Mouse (Mus musculus) spleen, postnatal 10 days (tissue): Measurements from ENCODE around the gene Gm4631.
"Not testable (repeated sequence)": the region's sequence is repeated elsewhere in the genome, so short reads cannot be mapped to it uniquely, and the experiment has no call there.

ENCODE experiments used
- DNase-seq, 2 experiments: peaks; one replicate each; pipeline ENCODE4 v3.0.0; 2021 to 2022; ENCODE audit warnings: low spot score in 2 of 2

The Gm4631 gene

DNA sequence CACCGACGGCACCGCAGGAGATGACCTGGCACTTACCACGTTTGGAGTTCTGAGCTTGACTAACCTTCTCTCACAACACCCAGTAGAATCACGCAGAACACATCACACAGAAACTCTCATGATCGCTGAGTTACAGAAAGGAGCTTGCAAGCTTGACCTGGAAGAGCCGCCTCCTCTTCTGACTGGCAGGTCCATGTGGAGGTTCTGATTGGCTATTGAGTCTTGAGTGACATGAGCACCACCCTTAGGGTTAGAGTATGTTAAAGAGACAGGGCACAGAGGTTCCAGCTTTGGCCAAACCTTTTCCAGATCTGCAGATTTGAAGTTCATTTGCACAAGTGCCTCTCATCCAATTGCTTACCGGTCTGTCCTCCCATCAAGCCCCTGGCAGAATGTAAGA is at the start of gene Gm4631:
Gene Gm4631, minus strand, starts transcription at position 101 of the 400 bp plus-strand sequence.
- DNase-seq, result not testable (repeated sequence)

DNA sequence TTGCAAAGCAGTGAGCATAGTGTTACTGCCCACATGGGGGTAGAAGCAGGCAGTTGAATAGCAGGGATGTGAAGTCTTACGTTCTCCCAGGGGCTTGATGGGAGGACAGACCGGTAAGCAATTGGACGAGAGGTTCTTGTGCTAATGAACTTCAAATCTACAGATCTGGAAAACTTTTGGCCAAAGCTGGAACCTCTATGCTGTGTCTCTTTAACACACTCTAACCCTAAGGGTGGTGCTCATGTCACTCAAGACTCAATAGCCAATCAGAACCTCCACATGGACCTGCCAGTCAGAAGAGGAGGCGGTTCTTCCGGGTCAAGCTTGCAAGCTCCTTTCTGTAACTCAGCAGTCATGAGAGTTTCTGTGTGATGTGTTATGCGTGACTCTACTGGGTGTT is 34.1 kb upstream of the Gm4631 start, which contains the start of gene Zfp968:
Gene Zfp968, plus strand, starts transcription at position 301 of the 400 bp plus-strand sequence.
- DNase-seq, result not testable (repeated sequence)

DNA sequence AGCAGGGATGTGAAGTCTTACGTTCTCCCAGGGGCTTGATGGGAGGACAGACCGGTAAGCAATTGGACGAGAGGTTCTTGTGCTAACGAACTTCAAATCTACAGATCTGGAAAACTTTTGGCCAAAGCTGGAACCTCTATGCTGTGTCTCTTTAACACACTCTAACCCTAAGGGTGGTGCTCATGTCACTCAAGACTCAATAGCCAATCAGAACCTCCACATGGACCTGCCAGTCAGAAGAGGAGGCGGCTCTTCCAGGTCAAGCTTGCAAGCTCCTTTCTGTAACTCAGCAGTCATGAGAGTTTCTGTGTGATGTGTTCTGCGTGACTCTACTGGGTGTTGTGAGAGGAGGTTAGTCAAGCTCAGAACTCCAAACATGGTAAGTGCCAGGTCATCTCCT is 63.2 kb downstream of the Gm4631 start, which contains the start of gene Gm14440:
Gene Gm14440, plus strand, starts transcription at position 301 of the 400 bp plus-strand sequence.
- DNase-seq, result not testable (repeated sequence)
